9 mouse cellular contexts compared by ENCODE assay signal in genomic region chr19:53066934-53067333, GRCm38 (mm10). TPM values are rescaled to one million over a fixed set of nuclear protein-coding genes. Genes with fewer than 3 reads are reported as not detected.
A peak's percentile ranks its signal among the peaks of the same experiment; 100 is the strongest.
DNase-seq lines count a peak whose midpoint lies in the region; ATAC-seq and TF ChIP-seq lines count a peak whose summit lies in the region.
"Had no signal": no experiment of that assay in that cellular context is flagged by ENCODE, and none has a peak within 500 bp of the region (broad histone marks: within the 10 kb centered on the region; RNA-seq: fewer than 3 reads in every experiment).

No protein-coding gene starts in this region.

- H3K4me2 ChIP-seq in heart, embryonic 11.5 days = peak overlapping the region; percentile 37
- H3K4me2 ChIP-seq in stomach, embryonic 16.5 days (ENCODE audit: low read depth, low read length) = peak overlapping the region; percentile 34
- H3K4me2 ChIP-seq in forebrain, embryonic 11.5 days (ENCODE audit: low read depth, low read length, severe bottlenecking) = no peak overlapping the region

- WGBS in lung, adult 2 months = 58% methylated on average over 10 of the region's 10 CpGs
- WGBS in heart, embryonic 11.5 days (ENCODE audit: insufficient replicate concordance) = 35% methylated on average over 10 of the region's 10 CpGs
- WGBS in stomach, embryonic 16.5 days = 26% methylated on average over 10 of the region's 10 CpGs
- 57% methylated on average over 10 of the region's 10 CpGs for WGBS in forebrain, embryonic 11.5 days

- no peak for TF ChIP-seq CTCF in lung, adult 2 months (IDR thresholded peaks at IDR 0.05; ENCODE audit: insufficient read depth, low read length)

- peak; percentile 31 to 41 for DNase-seq in lung, adult 18-20 months
- no peak for DNase-seq in lung, adult 2 months
- peak; percentile 68 for DNase-seq in kidney, postnatal 14 days
- DNase-seq in cerebellum, postnatal 4 days (ENCODE audit: low spot score in 2 of 2) = no peak
- no peak for DNase-seq in forebrain, embryonic 11.5 days (ENCODE audit: low spot score)
- no peak for DNase-seq in ovary, postnatal 10 days (ENCODE audit: low spot score)

- H3K9ac ChIP-seq in heart, embryonic 11.5 days (ENCODE audit: low read depth, low read length) = no peak overlapping the region
- H3K9ac ChIP-seq in stomach, embryonic 16.5 days (ENCODE audit: low read length) = peak overlapping the region; percentile 9; the same call in 1 of the 2 replicates
- H3K9ac ChIP-seq in forebrain, embryonic 11.5 days (ENCODE audit: low read length) = no peak overlapping the region

- no peaks in the 10 kb centered on the region for H3K9me3 ChIP-seq in heart, embryonic 11.5 days (replicated peaks; ENCODE audit: control insufficient read depth, low read length)
- H3K9me3 ChIP-seq in stomach, embryonic 16.5 days (replicated peaks; ENCODE audit: control insufficient read depth, low read length) = no peaks in the 10 kb centered on the region
- no peaks in the 10 kb centered on the region for H3K9me3 ChIP-seq in forebrain, embryonic 11.5 days (ENCODE audit: control insufficient read depth, low read length)
- H3K9me3 ChIP-seq: G1E had no signal

- ATAC-seq in heart, embryonic 11.5 days (replicated peaks; ENCODE audit: insufficient number of reproducible peaks, low FRiP score, low TSS enrichment) = no peak
- ATAC-seq in stomach, embryonic 16.5 days (ENCODE audit: insufficient read depth, low FRiP score) = peak; percentile 72
- no peak for ATAC-seq in forebrain, embryonic 11.5 days (replicated peaks; ENCODE audit: low FRiP score)

- no peak overlapping the region for H3K27ac ChIP-seq in heart, embryonic 11.5 days (ENCODE audit: low read depth, low read length)
- peak overlapping the region; percentile 72 for H3K27ac ChIP-seq in stomach, embryonic 16.5 days (ENCODE audit: low read length)
- no peak overlapping the region for H3K27ac ChIP-seq in forebrain, embryonic 11.5 days (ENCODE audit: low read depth, low read length)

- H3K4me3 ChIP-seq in lung, adult 2 months (replicated peaks; ENCODE audit: extremely low read depth, low read depth, low read length) = no peak overlapping the region
- no peak overlapping the region for H3K4me3 ChIP-seq in heart, embryonic 11.5 days (ENCODE audit: low read depth, low read length)
- H3K4me3 ChIP-seq in stomach, embryonic 16.5 days (replicated peaks; ENCODE audit: low read length) = no peak overlapping the region
- no peak overlapping the region for H3K4me3 ChIP-seq in forebrain, embryonic 11.5 days (ENCODE audit: low read depth, low read length)

- H3K27me3 ChIP-seq in heart, embryonic 11.5 days (ENCODE audit: control insufficient read depth, insufficient read depth, low read length) = no peaks in the 10 kb centered on the region
- no peaks in the 10 kb centered on the region for H3K27me3 ChIP-seq in stomach, embryonic 16.5 days (ENCODE audit: control insufficient read depth, insufficient read depth, low read length)
- H3K27me3 ChIP-seq in forebrain, embryonic 11.5 days (ENCODE audit: control insufficient read depth, insufficient read depth, low read length) = no peaks in the 10 kb centered on the region

- no peaks in the 10 kb centered on the region for H3K36me3 ChIP-seq in heart, embryonic 11.5 days (ENCODE audit: control insufficient read depth, insufficient read depth, low read length)
- no peaks in the 10 kb centered on the region for H3K36me3 ChIP-seq in stomach, embryonic 16.5 days (ENCODE audit: control insufficient read depth, insufficient read depth, low read length)
- H3K36me3 ChIP-seq in forebrain, embryonic 11.5 days (ENCODE audit: control insufficient read depth, insufficient read depth, low read length) = no peaks in the 10 kb centered on the region
- H3K36me3 ChIP-seq: G1E had no signal

- H3K4me1 ChIP-seq in lung, adult 2 months (ENCODE audit: control insufficient read depth, insufficient read depth, low read length) = no peaks in the 10 kb centered on the region
- H3K4me1 ChIP-seq in heart, embryonic 11.5 days (ENCODE audit: control insufficient read depth, insufficient read depth, low read length) = peaks cover 28% of the 10 kb centered on the region
- peaks cover 24% of the 10 kb centered on the region for H3K4me1 ChIP-seq in stomach, embryonic 16.5 days (ENCODE audit: control insufficient read depth, insufficient read depth, low read length)
- no peaks in the 10 kb centered on the region for H3K4me1 ChIP-seq in forebrain, embryonic 11.5 days (replicated peaks; ENCODE audit: control insufficient read depth, insufficient read depth, low read length)

- no peak for TF ChIP-seq POLR2A in lung, adult 2 months (IDR thresholded peaks at IDR 0.05; ENCODE audit: borderline replicate concordance, extremely low read depth, low read depth, low read length)

RNA-seq across cellular contexts. Expression of gene Xpnpep1, which starts 26.9 kb away (rescaled TPM):
- 50.4 and 64.2 TPM in 2 replicates for polyA plus RNA-seq in lung, adult 2 months (2012; rRNA removed)
- 180 and 211 TPM in 2 replicates for polyA plus RNA-seq in heart, embryonic 11.5 days (2014; fragmentation: Nextera tagmentation; extraction: Ambion mirVana)
- 157 and 160 TPM in 2 replicates for polyA plus RNA-seq in stomach, embryonic 16.5 days (2015; fragmentation: Nextera tagmentation; extraction: Ambion mirVana)
- 150 and 168 TPM in 2 replicates for polyA plus RNA-seq in forebrain, embryonic 11.5 days (2014; fragmentation: Nextera tagmentation; extraction: Ambion mirVana)

Comparison
In these comparisons a context has a peak if more than half of its experiments do, and no peak if none do; other contexts are left out.
1. DNase-seq: peak in lung, adult 18-20 months (2 of 2) and kidney, postnatal 14 days (single experiment); none in lung, adult 2 months (single experiment), cerebellum, postnatal 4 days (0 of 2), forebrain, embryonic 11.5 days (single experiment) and ovary, postnatal 10 days (single experiment).